Mouse (Mus musculus) gastrocnemius, adult 2 months (tissue): Measurements from ENCODE around the gene Astn2. TPM values are rescaled to one million over a fixed set of nuclear protein-coding genes. Genes with fewer than 3 reads are reported as not detected.
"Not testable (repeated sequence)": the region's sequence is repeated elsewhere in the genome, so short reads cannot be mapped to it uniquely, and the experiment has no call there.

Experiments used
- DNase-seq: peaks from one replicate; pipeline ENCODE4 v3.0.0; 2022
- H3K27ac ChIP-seq: fragments of 200-600 bp; 2 replicates; pipeline ENCODE4 v1.8.1; 2022; ENCODE audit warnings: mild to moderate bottlenecking
- H3K4me3 ChIP-seq: fragments of 200-600 bp; 2 replicates; pipeline ENCODE4 v1.8.1; 2022; ENCODE audit warnings: mild to moderate bottlenecking, moderate library complexity
- CTCF ChIP-seq: fragments of 200-600 bp; IDR thresholded peaks from 2 replicates; pipeline ENCODE4 v1.8.1; 2022; ENCODE audit warnings: antibody characterized with exemption, mild to moderate bottlenecking, moderate library complexity
- intact Hi-C: fragments of 180-260 bp; cut with DNase I; formaldehyde crosslinking; loops from one replicate; pipeline ENCODE4 v1.15.1; 2025
- total RNA-seq, 2 experiments: library from RNA; stranded (reverse); gene quantifications; 2 replicates each; pipeline ENCODE4 v1.2.3; 2021

The Astn2 gene
- total RNA-seq, 2 experiments from 2014 or later = 0.61 to 1.0 TPM

DNA sequence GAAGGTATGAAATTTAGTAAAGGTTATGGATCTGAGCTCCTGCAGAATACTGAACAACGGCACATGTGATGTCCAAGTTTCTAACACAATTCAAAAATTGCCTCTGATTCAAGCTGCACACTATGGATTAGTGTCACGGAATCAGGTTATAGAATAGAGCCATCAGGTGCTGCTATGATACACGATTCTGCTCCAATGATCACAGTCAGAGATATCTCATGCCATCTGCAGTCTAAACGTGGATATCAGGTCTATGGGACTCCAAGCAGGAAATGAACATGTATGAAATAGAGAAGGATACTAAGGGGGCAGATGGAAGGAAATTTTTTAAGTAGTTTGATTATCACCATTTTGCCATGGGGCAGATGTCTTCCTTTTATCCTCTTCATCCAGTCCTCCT lies 702.6 kb downstream of the Astn2 start:
- no peak overlapping the region for H3K27ac ChIP-seq
- no peak for TF ChIP-seq CTCF
- intact Hi-C loops = no loop called here
- H3K4me3 ChIP-seq = no peak overlapping the region
- no peak for DNase-seq

GRCm38 (mm10) chr4:65699743-65700361 lies 704.6 kb downstream of the Astn2 start:
- DNase-seq = no peak
- intact Hi-C loops = no loop called here
- no peak for TF ChIP-seq CTCF

GRCm38 (mm10) chr4:65695241-65695640 lies 709.2 kb downstream of the Astn2 start:
- H3K4me3 ChIP-seq = no peak overlapping the region
- intact Hi-C loops = no loop called here
- no peak for DNase-seq
- TF ChIP-seq CTCF = no peak
- no peak overlapping the region for H3K27ac ChIP-seq

More at GRCm38 (mm10) chr4:65699743-65700361, 704.6 kb downstream of the Astn2 start:
- H3K4me3 ChIP-seq = no peak overlapping the region
- no peak overlapping the region for H3K27ac ChIP-seq

GRCm38 (mm10) chr4:65694011-65694410 lies 710.4 kb downstream of the Astn2 start:
- Histone ChIP-seq H3K27ac (no peak overlapping the region), H3K4me3 (no peak overlapping the region)
- DNase-seq = no peak
- no peak for TF ChIP-seq CTCF
- intact Hi-C loops = no loop called here

DNA sequence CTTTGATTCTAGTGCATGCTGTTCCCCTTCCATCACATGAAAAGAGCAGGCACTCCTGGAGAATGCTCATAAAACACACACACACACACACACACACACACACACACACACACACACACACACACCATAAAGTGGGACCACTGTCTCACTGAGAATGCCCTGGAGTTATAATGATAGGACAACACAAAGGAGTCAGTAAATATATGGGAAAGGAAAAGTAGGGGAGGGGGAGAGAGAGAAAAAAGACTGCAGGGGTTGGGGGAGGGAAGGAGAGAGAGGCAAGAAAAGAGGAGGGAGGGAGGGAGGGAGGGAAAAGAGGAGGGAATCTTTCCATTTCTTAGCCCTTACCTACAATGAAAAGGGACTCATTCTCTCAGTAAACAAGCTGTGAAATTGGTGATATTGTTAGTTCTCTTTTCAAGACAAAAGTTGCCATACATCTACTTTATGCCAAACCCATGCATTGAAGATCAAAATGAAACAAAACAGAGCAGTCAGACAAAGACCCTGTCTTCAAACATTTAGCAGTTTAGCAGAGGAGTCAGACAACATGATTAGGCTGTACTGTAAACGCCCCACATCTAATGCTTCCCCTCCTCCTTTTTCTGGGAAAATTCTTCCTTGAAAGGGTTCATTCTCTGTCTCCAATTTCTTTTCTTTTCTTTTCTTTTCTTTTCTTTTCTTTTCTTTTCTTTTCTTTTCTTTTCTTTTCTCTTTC lies 717.2 kb downstream of the Astn2 start:
- DNase-seq = no peak
- Histone ChIP-seq H3K4me3 (no peak overlapping the region), H3K27ac (no peak overlapping the region)
- TF ChIP-seq CTCF = no peak
- intact Hi-C loops = no loop called here

DNA sequence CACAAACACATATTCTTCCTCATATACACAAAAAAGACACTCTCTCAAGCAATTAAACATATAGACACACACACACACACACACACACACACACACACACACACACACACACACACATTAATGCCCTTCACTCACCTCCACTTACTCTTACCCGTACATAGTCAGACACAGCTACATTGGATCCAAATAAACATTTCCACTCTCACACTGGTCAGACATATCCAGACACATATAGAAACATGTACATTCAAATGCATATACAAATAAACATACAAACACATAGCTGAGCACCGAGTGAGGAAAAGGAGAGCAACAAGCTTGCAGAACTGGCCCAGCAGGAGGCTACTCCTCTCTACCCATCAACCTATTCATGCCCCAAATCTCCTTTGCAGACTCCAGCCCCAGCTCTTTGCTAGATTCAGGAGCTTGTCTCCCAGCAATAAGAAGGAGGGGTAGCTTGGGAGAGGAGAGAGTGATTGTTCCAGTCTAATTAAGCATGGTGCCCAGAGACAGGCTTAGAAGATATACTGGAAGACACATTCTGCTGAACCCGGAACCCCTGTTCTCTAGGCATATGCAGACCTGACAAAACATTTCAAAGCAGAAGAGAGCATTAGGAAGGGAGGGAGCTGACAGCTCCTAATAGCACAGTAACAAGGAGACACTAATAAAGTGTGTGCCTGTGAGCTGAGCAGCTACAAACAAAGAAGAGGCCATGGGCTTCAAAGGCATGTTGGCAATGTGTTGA lies 718.0 kb downstream of the Astn2 start:
- TF ChIP-seq CTCF = no peak
- DNase-seq = no peak
- no peak overlapping the region for H3K4me3 ChIP-seq
- intact Hi-C loops = no loop called here
- no peak overlapping the region for H3K27ac ChIP-seq

DNA sequence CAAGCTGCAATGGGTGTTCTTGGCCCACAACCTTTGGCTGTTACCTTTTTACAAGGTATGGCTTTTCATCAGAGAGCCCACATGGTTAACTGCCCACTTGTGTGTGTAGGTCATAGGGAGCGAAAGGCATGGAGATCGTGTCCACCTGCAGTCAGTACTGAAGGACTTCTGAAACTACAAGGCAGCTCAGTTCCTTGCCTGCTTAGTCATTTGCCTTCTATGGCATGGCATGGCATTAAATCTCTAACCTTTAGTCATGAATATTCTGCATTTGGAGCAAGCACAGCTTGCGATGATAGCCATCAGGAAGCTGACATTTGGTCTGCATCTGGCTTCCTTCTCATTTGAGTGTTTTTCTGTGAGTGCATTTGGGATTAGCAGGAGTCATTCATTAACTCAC lies 720.0 kb downstream of the Astn2 start:
- TF ChIP-seq CTCF = no peak
- Histone ChIP-seq H3K27ac (no peak overlapping the region), H3K4me3 (no peak overlapping the region)
- intact Hi-C loops = no loop called here
- no peak for DNase-seq

- H3K4me3 ChIP-seq, DNase-seq, intact Hi-C loops, H3K27ac ChIP-seq: not testable (repeated sequence)
Measured at GRCm38 (mm10) chr4:65679786-65680185, 724.6 kb downstream of the Astn2 start.

- Histone ChIP-seq H3K4me3 (no peak overlapping the region), H3K27ac (no peak overlapping the region)
- DNase-seq = no peak
- intact Hi-C loops = no loop called here
- TF ChIP-seq CTCF = no peak
Measured at GRCm38 (mm10) chr4:65678929-65679328, 725.5 kb downstream of the Astn2 start.

- no peak overlapping the region for H3K27ac ChIP-seq
- no peak for DNase-seq
- no peak overlapping the region for H3K4me3 ChIP-seq
- intact Hi-C loops = no loop called here
- TF ChIP-seq CTCF = no peak
Measured at GRCm38 (mm10) chr4:65678495-65678894, 725.9 kb downstream of the Astn2 start.

DNA sequence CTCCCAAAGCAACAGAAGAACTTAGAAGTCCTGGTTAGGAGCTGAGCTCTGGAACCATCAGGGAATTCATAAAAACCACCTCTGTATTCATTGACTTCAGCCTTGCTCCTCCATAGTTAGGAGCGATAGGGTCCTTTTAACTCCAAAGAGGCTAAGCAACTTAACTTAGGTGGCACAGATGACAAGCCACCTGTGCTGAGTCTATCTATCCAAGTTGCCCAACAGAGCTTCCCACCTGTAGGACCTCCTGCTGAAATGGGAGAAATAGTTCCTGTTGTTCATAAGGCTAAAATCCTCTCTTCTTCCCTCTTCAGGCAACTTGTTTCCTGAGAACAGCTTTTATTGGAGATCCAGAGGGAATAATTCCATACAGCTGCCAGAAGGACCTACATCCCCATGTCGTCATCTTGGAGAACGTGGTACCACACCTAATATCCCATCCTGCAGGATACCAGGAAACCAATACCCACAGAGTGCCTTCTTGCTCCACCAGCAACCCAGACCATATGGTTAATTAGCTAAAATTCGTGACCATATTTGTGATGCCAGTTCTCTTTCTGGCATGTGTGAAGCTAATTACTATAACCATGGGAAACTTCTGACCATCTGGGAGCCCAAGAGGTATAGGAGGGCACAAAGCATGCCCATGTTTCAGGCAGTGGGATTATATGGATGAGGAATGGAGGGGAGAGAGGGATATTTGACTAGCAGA lies 730.0 kb downstream of the Astn2 start:
- TF ChIP-seq CTCF = no peak
- Histone ChIP-seq H3K4me3 (no peak overlapping the region), H3K27ac (no peak overlapping the region)
- DNase-seq = no peak
- intact Hi-C loops = no loop called here

- no peak overlapping the region for H3K4me3 ChIP-seq
- no peak for TF ChIP-seq CTCF
- intact Hi-C loops = no loop called here
- H3K27ac ChIP-seq = no peak overlapping the region
- no peak for DNase-seq
Measured at GRCm38 (mm10) chr4:65673418-65673933, 730.9 kb downstream of the Astn2 start.
